Mouse (Mus musculus): Measurements from ENCODE around the gene Pcyt2.

DNA sequence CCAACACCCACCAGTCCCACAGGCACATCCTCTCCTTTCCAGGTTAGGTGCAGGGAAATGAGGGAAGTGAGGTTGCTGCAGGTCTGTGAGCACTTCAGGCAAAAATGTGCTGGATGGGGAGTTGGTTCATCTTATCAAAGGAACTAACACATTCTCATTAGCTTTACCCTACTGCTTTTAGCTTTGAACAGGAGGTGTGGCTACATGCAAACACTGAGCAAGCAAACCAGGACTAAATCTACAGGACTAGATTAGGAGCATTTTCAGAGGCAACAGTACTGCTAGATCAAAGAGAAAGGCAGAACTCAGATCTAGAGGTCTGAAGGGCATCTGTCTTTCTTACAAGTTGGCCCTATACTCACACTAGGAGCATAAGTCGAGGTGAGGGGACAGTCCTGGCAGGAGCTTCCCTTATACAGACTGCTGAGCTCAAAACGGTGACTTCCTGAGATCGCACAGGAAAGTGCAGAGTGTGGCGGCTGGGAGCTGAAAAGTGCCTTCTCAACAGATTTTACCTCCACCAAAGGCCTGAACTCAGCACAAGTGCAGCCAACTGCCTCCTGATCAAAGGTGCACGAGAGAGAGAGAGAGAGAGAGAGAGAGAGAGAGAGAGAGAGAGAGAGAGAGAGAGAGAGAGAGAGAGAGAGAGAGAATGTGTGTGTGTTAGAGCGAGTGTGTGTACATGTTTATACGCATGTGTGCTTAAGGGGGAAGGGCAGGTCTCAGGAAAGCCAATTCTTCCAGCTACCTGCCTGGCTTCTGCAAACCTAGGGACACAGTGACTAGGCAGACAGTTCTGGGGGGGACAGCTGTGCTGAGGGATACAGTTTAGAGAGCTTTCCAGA, 13.4 kb upstream of the Pcyt2 start:
- TF ChIP-seq CTCF (IDR thresholded peaks at IDR 0.05; ENCODE audit: low read depth) (no peak), EP300 (IDR thresholded peaks at IDR 0.05; ENCODE audit: low read depth) (no peak)
